Mouse (Mus musculus) kidney, postnatal 0 days (tissue): ENCODE results near the gene Stac3. TPM values are rescaled to one million over a fixed set of nuclear protein-coding genes. Genes with fewer than 3 reads are reported as not detected.
A peak's percentile ranks its signal among the peaks of the same experiment; 100 is the strongest.

Experiments used
- ATAC-seq: fragments of 200-750 bp; cut with Nextera tagmentation; replicated peaks from 2 replicates; pipeline ENCODE4 v1.8.0; 2017; ENCODE audit warnings: low read depth, moderate number of reproducible peaks, moderate TSS enrichment, moderate library complexity; ENCODE audit not compliant: low FRiP score
- DNase-seq: peaks from one replicate; pipeline ENCODE4 v3.0.0-alpha.2; 2016; ENCODE audit warnings: low spot score
- H3K27ac ChIP-seq: fragments of 300-500 bp; sonication (generic); 2 replicates; pipeline ENCODE4 v1.5.1; 2014; ENCODE audit warnings: mild to moderate bottlenecking
- H3K27me3 ChIP-seq: fragments of 300-500 bp; sonication (generic); 2 replicates; pipeline ENCODE4 v1.6.1; 2014; ENCODE audit warnings: low read length, mixed read lengths; ENCODE audit not compliant: insufficient read depth
- H3K36me3 ChIP-seq: fragments of 300-500 bp; sonication (generic); 2 replicates; pipeline ENCODE4 v1.6.1; 2014; ENCODE audit warnings: low read length, mixed read lengths; ENCODE audit not compliant: insufficient read depth
- H3K4me1 ChIP-seq: fragments of 300-500 bp; sonication (generic); replicated peaks from 2 replicates; pipeline ENCODE4 v1.6.1; 2014; ENCODE audit warnings: antibody characterized with exemption, low read length, mixed read lengths; ENCODE audit not compliant: insufficient read depth
- H3K4me2 ChIP-seq: fragments of 300-500 bp; sonication (generic); 2 replicates; pipeline ENCODE4 v1.6.1; 2014; ENCODE audit warnings: mild to moderate bottlenecking, low read length, moderate library complexity, mixed read lengths
- H3K4me3 ChIP-seq: fragments of 300-500 bp; sonication (generic); replicated peaks from 2 replicates; pipeline ENCODE4 v1.5.1; 2014; ENCODE audit warnings: low read depth, low read length
- H3K9ac ChIP-seq: fragments of 300-500 bp; sonication (generic); 2 replicates; pipeline ENCODE4 v1.6.1; 2014; ENCODE audit warnings: low read depth, low read length
- H3K9me3 ChIP-seq: fragments of 300-500 bp; sonication (generic); replicated peaks from 2 replicates; pipeline ENCODE4 v1.6.1; 2016; ENCODE audit warnings: low read length, inconsistent platforms, mixed read lengths
- CTCF ChIP-seq: IDR thresholded peaks from 2 replicates; pipeline ENCODE4 v1.5.1; 2016; ENCODE audit warnings: antibody characterized with exemption, low read depth, mild to moderate bottlenecking, moderate library complexity
- WGBS: fragments of 180-500 bp; shearing (Covaris S2); extraction: QIAGEN DNeasy Blood & Tissue Kit; methylation state at CpG from one replicate; pipeline ENCODE4 v1.1.7; 2014; 5-methylcytosine and 5-hydroxymethylcytosine counted together
- polyA plus RNA-seq: library from polyadenylated mRNA; unstranded; fragments of >200 nt; fragmentation: Nextera tagmentation; extraction: Ambion mirVana; gene quantifications from 2 replicates; pipeline ENCODE4 v1.2.1, GENCODE M21; 2015

Gene Stac3
- polyA plus RNA-seq, 1 experiment from 2014 or later, result 0.16 TPM

- no peak for TF ChIP-seq CTCF
- peaks cover 37% of the 10 kb centered on the region for H3K36me3 ChIP-seq
- DNase-seq (no peak), ATAC-seq (no peak)
- 32% methylated on average over 3 of the region's 3 CpGs for WGBS
- no peak overlapping the region for H3K4me2 ChIP-seq
- H3K9ac ChIP-seq, result no peak overlapping the region
- H3K4me3 ChIP-seq, result no peak overlapping the region
- no peaks in the 10 kb centered on the region for H3K9me3 ChIP-seq
- peak overlapping the region; percentile 47; the same call in 1 of the 2 replicates for H3K27ac ChIP-seq
- H3K27me3 ChIP-seq, result no peaks in the 10 kb centered on the region
- no peaks in the 10 kb centered on the region; the same call in 1 of the 2 replicates for H3K4me1 ChIP-seq
Observed at GRCm38 (mm10) chr10:127476541-127476940, 24.9 kb upstream of the Stac3 start.

- no peak for ATAC-seq
- no peak overlapping the region for H3K4me2 ChIP-seq
- 0 out of 2 replicates have a peak overlapping the region, but pooled peaks have one; percentile 47 for H3K27ac ChIP-seq
- H3K9ac ChIP-seq, result no peak overlapping the region
- no peak for DNase-seq
- no peaks in the 10 kb centered on the region; the same call in 1 of the 2 replicates for H3K4me1 ChIP-seq
- H3K4me3 ChIP-seq, result no peak overlapping the region
- TF ChIP-seq CTCF, result no peak
- 50% methylated on average over 7 of the region's 7 CpGs for WGBS
- peaks cover 43% of the 10 kb centered on the region for H3K36me3 ChIP-seq
- H3K27me3 ChIP-seq, result no peaks in the 10 kb centered on the region
- no peaks in the 10 kb centered on the region for H3K9me3 ChIP-seq
Observed at GRCm38 (mm10) chr10:127477301-127477700, 24.2 kb upstream of the Stac3 start.

- Histone ChIP-seq H3K9me3 (no peaks in the 10 kb centered on the region), H3K4me2 (no peak overlapping the region), H3K27ac (no peak overlapping the region), H3K36me3 (peaks cover 39% of the 10 kb centered on the region), H3K4me3 (no peak overlapping the region), H3K4me1 (no peaks in the 10 kb centered on the region; the same call in 1 of the 2 replicates), H3K9ac (no peak overlapping the region), H3K27me3 (no peaks in the 10 kb centered on the region)
- DNase-seq (peak; percentile 60), ATAC-seq (no peak)
- TF ChIP-seq CTCF, result peak; percentile 75
- 97% methylated on average over 4 of the region's 4 CpGs for WGBS
Observed at GRCm38 (mm10) chr10:127479131-127479530, 22.4 kb upstream of the Stac3 start.

DNA sequence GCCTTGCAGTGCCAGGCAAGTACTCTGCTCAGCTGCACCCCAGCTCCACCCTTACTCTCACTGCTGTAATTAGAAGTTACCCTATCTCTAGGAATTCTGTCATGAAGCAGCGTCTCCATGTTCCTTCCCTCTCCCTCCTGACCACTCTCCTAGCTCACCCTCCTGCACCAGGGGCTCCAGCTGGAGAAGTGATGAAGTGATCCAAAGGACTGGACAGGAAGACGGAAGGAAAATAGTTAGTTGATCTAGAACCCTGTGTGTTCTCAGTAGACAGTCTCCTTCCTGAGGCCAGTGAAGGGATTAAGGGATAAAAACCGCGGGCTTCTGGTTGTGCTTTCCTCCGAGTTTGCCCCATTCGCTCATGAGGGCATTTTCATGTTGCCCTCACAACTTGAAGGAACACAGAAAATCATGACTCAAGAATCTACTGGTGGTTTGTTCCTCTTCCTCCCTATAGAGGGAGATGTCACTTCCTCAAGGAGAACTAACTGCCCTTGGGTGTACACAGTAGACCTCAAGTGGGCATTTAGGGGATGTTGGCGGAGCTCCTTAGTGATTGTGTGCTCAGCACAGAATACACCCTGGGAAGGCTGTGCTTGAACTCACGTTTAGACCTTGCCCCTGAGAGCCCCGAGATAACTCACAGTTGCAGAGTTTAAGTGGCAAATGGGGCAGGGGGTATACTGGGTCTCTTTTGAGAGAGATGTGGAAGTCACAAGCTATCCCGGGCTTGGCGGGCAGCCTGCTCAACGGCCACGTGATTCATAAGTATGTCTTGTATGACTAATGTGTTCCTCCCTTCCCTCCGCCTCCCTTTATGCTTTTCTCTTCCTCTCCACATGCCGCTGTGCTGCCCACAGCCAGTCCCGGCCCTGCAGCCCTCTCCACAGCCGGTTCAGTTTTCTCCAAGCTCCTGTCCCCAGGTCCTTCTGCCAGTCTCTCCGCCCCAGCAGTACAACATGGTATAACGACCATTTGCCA is 20.4 kb upstream of the Stac3 start:
- no peak for ATAC-seq
- Histone ChIP-seq H3K36me3 (peaks cover 47% of the 10 kb centered on the region), H3K9me3 (no peaks in the 10 kb centered on the region), H3K4me1 (peaks cover 3% of the 10 kb centered on the region; the same call in 1 of the 2 replicates), H3K27me3 (no peaks in the 10 kb centered on the region), H3K4me3 (no peak overlapping the region), H3K27ac (peak overlapping the region; percentile 13; the same call in 1 of the 2 replicates), H3K9ac (no peak overlapping the region), H3K4me2 (no peak overlapping the region)
- WGBS, result 78% methylated on average over 19 of the region's 19 CpGs
- DNase-seq, result peak; percentile 49
- no peak for TF ChIP-seq CTCF

DNA sequence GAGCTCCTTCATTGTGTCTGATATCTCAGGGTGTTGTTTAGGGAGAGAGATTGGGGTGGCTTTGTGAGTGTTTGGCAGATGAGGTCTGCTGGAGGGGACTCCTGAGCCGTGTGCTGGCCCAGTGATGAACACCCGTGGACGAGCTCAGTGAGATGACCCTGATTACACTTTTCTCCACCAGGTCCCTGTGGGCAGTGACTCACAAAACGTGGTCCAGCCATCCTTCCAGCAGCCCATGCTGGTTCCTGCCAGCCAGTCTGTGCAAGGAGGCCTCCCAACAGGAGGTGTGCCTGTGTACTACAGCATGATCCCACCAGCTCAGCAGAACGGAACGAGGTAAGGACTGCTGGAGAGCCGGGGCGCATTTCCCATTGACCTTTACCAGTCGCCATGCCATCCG is 16.3 kb upstream of the Stac3 start:
- H3K36me3 ChIP-seq, result peaks cover 52% of the 10 kb centered on the region
- H3K27ac ChIP-seq, result no peak overlapping the region
- H3K9me3 ChIP-seq, result no peaks in the 10 kb centered on the region
- 0 out of 2 replicates have a peak overlapping the region, but pooled peaks have one; percentile 8 for H3K9ac ChIP-seq
- no peak for TF ChIP-seq CTCF
- WGBS, result 74% methylated on average over 10 of the region's 10 CpGs
- H3K4me2 ChIP-seq, result no peak overlapping the region
- H3K4me1 ChIP-seq, result 0 out of 2 replicates have a peak, but pooled peaks cover 3% of the 10 kb centered on the region
- DNase-seq, result no peak
- H3K4me3 ChIP-seq, result no peak overlapping the region
- no peaks in the 10 kb centered on the region for H3K27me3 ChIP-seq
- no peak for ATAC-seq

DNA sequence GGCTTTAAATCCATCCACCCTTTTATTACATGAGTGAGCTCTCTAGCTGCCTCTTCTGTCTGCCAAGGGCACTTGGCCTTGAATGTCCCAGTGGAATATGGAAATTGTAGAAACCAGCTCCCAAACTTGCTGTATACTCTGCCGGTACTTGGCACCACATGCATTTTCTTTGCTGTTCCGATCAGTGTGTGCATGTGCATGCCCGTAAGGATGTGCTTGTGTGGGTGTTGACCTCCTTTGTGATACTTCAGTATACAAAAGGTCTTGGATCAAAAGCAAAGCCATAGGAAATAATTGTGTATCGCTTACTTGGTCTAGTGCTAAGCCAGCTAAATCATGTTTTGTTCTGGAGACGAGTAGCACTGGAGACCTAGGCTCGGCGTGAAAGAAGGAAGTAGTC is 12.6 kb upstream of the Stac3 start:
- Histone ChIP-seq H3K4me1 (0 out of 2 replicates have a peak, but pooled peaks cover 3% of the 10 kb centered on the region), H3K9ac (no peak overlapping the region), H3K4me3 (no peak overlapping the region), H3K9me3 (no peaks in the 10 kb centered on the region), H3K27ac (no peak overlapping the region), H3K27me3 (no peaks in the 10 kb centered on the region), H3K36me3 (peaks cover 53% of the 10 kb centered on the region), H3K4me2 (no peak overlapping the region)
- DNase-seq (no peak), ATAC-seq (no peak)
- WGBS, result 82% methylated on average over 7 of the region's 7 CpGs
- TF ChIP-seq CTCF, result no peak
